Comparison of ENCODE assay signal across 19 mouse cellular contexts in genomic region chr12:117239927-117240715, GRCm38 (mm10).
A peak's percentile ranks its signal among the peaks of the same experiment; 100 is the strongest.
DNase-seq lines count a peak whose midpoint lies in the region; ATAC-seq and TF ChIP-seq lines count a peak whose summit lies in the region.
"Had no signal": no experiment of that assay in that cellular context is flagged by ENCODE, and none has a peak within 500 bp of the region (broad histone marks: within the 10 kb centered on the region; RNA-seq: fewer than 3 reads in every experiment).

No protein-coding gene starts in this region.

- no peaks in the 10 kb centered on the region; the same call in 1 of the 2 replicates for H3K27me3 ChIP-seq in forebrain, postnatal 0 days (ENCODE audit: insufficient read depth, low read length)
- H3K27me3 ChIP-seq in forebrain, embryonic 12.5 days: peaks cover 4% of the 10 kb centered on the region; the same call in 1 of the 2 replicates
- H3K27me3 ChIP-seq in lung, postnatal 0 days (replicated peaks; ENCODE audit: insufficient read depth, low read length): no peaks in the 10 kb centered on the region
- H3K27me3 ChIP-seq in midbrain, embryonic 14.5 days (ENCODE audit: control insufficient read depth, insufficient read depth, low read length): no peaks in the 10 kb centered on the region
- H3K27me3 ChIP-seq: neural tube, embryonic 13.5 days had no signal

- no peak for TF ChIP-seq POLR2A in lung, adult 2 months (IDR thresholded peaks at IDR 0.05; ENCODE audit: borderline replicate concordance, extremely low read depth, low read depth, low read length)

- no peaks in the 10 kb centered on the region for H3K9me3 ChIP-seq in forebrain, postnatal 0 days (ENCODE audit: low read length)
- no peaks in the 10 kb centered on the region for H3K9me3 ChIP-seq in forebrain, embryonic 12.5 days
- no peaks in the 10 kb centered on the region for H3K9me3 ChIP-seq in lung, postnatal 0 days (ENCODE audit: low read length)
- H3K9me3 ChIP-seq in midbrain, embryonic 14.5 days (ENCODE audit: control insufficient read depth, low read length): no peaks in the 10 kb centered on the region
- H3K9me3 ChIP-seq: liver, embryonic 13.5 days; neural tube, embryonic 13.5 days had no signal

- ATAC-seq in forebrain, postnatal 0 days: peak; percentile 20; the same call in 1 of the 2 replicates
- ATAC-seq in forebrain, embryonic 12.5 days (ENCODE audit: low FRiP score): no peak
- 0 out of 2 replicates have a peak, but pooled peaks have one; percentile 21 for ATAC-seq in lung, postnatal 0 days
- ATAC-seq in midbrain, embryonic 14.5 days (ENCODE audit: low FRiP score, low TSS enrichment): no peak
- no peak for ATAC-seq in granulocyte monocyte progenitor cell, adult 5-6 weeks (replicated peaks; ENCODE audit: poor library complexity, severe bottlenecking)
- ATAC-seq: activated CD4-positive, CD25-positive, alpha-beta regulatory T cell, adult 4 months had no signal

- H3K4me3 ChIP-seq in forebrain, postnatal 0 days (ENCODE audit: low read depth, low read length): no peak overlapping the region
- H3K4me3 ChIP-seq in forebrain, embryonic 12.5 days (replicated peaks): no peak overlapping the region
- H3K4me3 ChIP-seq in lung, postnatal 0 days (ENCODE audit: low read depth, low read length): no peak overlapping the region
- H3K4me3 ChIP-seq in lung, adult 2 months (replicated peaks; ENCODE audit: extremely low read depth, low read depth, low read length): no peak overlapping the region
- no peak overlapping the region for H3K4me3 ChIP-seq in midbrain, embryonic 14.5 days (replicated peaks; ENCODE audit: low read depth, low read length)
- H3K4me3 ChIP-seq: liver, embryonic 13.5 days; neural tube, embryonic 13.5 days had no signal

- no peak for TF ChIP-seq EP300 in lung, postnatal 0 days (IDR thresholded peaks at IDR 0.05)

- H3K36me3 ChIP-seq in forebrain, postnatal 0 days (ENCODE audit: insufficient read depth): 0 out of 2 replicates have a peak, but pooled peaks cover 6% of the 10 kb centered on the region
- H3K36me3 ChIP-seq in forebrain, embryonic 12.5 days (replicated peaks): peaks cover 66% of the 10 kb centered on the region
- no peaks in the 10 kb centered on the region for H3K36me3 ChIP-seq in lung, postnatal 0 days (ENCODE audit: insufficient read depth, low read length)
- H3K36me3 ChIP-seq in midbrain, embryonic 14.5 days (ENCODE audit: control insufficient read depth, insufficient read depth, low read length): peaks cover 73% of the 10 kb centered on the region
- H3K36me3 ChIP-seq: G1E; liver, embryonic 13.5 days had no signal

- H3K4me1 ChIP-seq in forebrain, postnatal 0 days (ENCODE audit: insufficient read depth): no peaks in the 10 kb centered on the region
- peaks cover 8% of the 10 kb centered on the region for H3K4me1 ChIP-seq in forebrain, embryonic 12.5 days
- H3K4me1 ChIP-seq in lung, postnatal 0 days (ENCODE audit: insufficient read depth, low read depth, low read length): no peaks in the 10 kb centered on the region
- H3K4me1 ChIP-seq in lung, adult 2 months (ENCODE audit: control insufficient read depth, insufficient read depth, low read length): no peaks in the 10 kb centered on the region
- peaks cover 3% of the 10 kb centered on the region; the same call in 1 of the 2 replicates for H3K4me1 ChIP-seq in midbrain, embryonic 14.5 days (ENCODE audit: control insufficient read depth, insufficient read depth, low read length)
- H3K4me1 ChIP-seq: liver, embryonic 13.5 days had no signal

- 61% methylated on average over 9 of the region's 9 CpGs for WGBS in forebrain, postnatal 0 days
- 77% methylated on average over 9 of the region's 9 CpGs for WGBS in forebrain, embryonic 12.5 days
- 69% methylated on average over 9 of the region's 9 CpGs for WGBS in lung, postnatal 0 days
- WGBS in lung, adult 2 months: 64% methylated on average over 9 of the region's 9 CpGs
- 71% methylated on average over 9 of the region's 9 CpGs for WGBS in midbrain, embryonic 14.5 days

- H3K4me2 ChIP-seq in forebrain, postnatal 0 days (ENCODE audit: low read depth): no peak overlapping the region
- H3K4me2 ChIP-seq in forebrain, embryonic 12.5 days: no peak overlapping the region
- H3K4me2 ChIP-seq in lung, postnatal 0 days (replicated peaks; ENCODE audit: low read depth, low read length): no peak overlapping the region
- H3K4me2 ChIP-seq in midbrain, embryonic 14.5 days (ENCODE audit: low read length): no peak overlapping the region
- H3K4me2 ChIP-seq: heart, embryonic 11.5 days; liver, embryonic 13.5 days; neural tube, embryonic 13.5 days had no signal

- TF ChIP-seq CTCF in forebrain, postnatal 0 days (IDR thresholded peaks at IDR 0.05; ENCODE audit: low read depth): no peak
- no peak for TF ChIP-seq CTCF in lung, postnatal 0 days (IDR thresholded peaks at IDR 0.05)
- TF ChIP-seq CTCF in lung, adult 2 months (IDR thresholded peaks at IDR 0.05; ENCODE audit: insufficient read depth, low read length): no peak

- DNase-seq in forebrain, postnatal 0 days: no peak
- peak; percentile 30 for DNase-seq in lung, postnatal 0 days (ENCODE audit: low spot score)
- no peak for DNase-seq in lung, adult 2 months
- peak; percentile 87 for DNase-seq in Muller cell, postnatal 12 days (ENCODE audit: inconsistent ontology term)
- DNase-seq in midbrain, embryonic 14.5 days: no peak
- no peak for DNase-seq in right cerebral cortex, postnatal 10 days (ENCODE audit: low spot score in 2 of 2)
- DNase-seq: cerebellum, postnatal 14 days; gastrocnemius, postnatal 10 days; kidney, adult 8-10 months; kidney, postnatal 4 days; layer of hippocampus, postnatal 36 days; liver, embryonic 13.5 days; lung, postnatal 36 days had no signal

- H3K9ac ChIP-seq in forebrain, postnatal 0 days: no peak overlapping the region
- no peak overlapping the region for H3K9ac ChIP-seq in forebrain, embryonic 12.5 days
- no peak overlapping the region for H3K9ac ChIP-seq in lung, postnatal 0 days (replicated peaks; ENCODE audit: low read depth)
- no peak overlapping the region for H3K9ac ChIP-seq in midbrain, embryonic 14.5 days (replicated peaks; ENCODE audit: low read length)
- H3K9ac ChIP-seq: liver, embryonic 13.5 days; neural tube, embryonic 13.5 days had no signal

- H3K27ac ChIP-seq in forebrain, postnatal 0 days (ENCODE audit: low read depth, low read length): no peak overlapping the region
- no peak overlapping the region for H3K27ac ChIP-seq in forebrain, embryonic 12.5 days
- H3K27ac ChIP-seq in lung, postnatal 0 days (ENCODE audit: low read length): no peak overlapping the region
- H3K27ac ChIP-seq in midbrain, embryonic 14.5 days (replicated peaks; ENCODE audit: low read depth, low read length): peak overlapping the region; percentile 47
- H3K27ac ChIP-seq: liver, embryonic 13.5 days; neural tube, embryonic 13.5 days had no signal

Comparison
In these comparisons a context has a peak if more than half of its experiments do, and no peak if none do; other contexts are left out.
1. ATAC-seq: peak in forebrain, postnatal 0 days (single experiment) and lung, postnatal 0 days (single experiment); none in forebrain, embryonic 12.5 days (single experiment), midbrain, embryonic 14.5 days (single experiment) and granulocyte monocyte progenitor cell, adult 5-6 weeks (single experiment).
2. DNase-seq: peak in lung, postnatal 0 days (single experiment) and Muller cell, postnatal 12 days (single experiment); none in forebrain, postnatal 0 days (single experiment), lung, adult 2 months (single experiment), midbrain, embryonic 14.5 days (single experiment) and right cerebral cortex, postnatal 10 days (0 of 2).